Mouse (Mus musculus): ENCODE measurements around the gene B4galnt3. TPM values are rescaled to one million over a fixed set of nuclear protein-coding genes. Genes with fewer than 3 reads are reported as not detected.

Gene B4galnt3
- polyA plus RNA-seq, 1 experiment = 0.10 TPM

DNA sequence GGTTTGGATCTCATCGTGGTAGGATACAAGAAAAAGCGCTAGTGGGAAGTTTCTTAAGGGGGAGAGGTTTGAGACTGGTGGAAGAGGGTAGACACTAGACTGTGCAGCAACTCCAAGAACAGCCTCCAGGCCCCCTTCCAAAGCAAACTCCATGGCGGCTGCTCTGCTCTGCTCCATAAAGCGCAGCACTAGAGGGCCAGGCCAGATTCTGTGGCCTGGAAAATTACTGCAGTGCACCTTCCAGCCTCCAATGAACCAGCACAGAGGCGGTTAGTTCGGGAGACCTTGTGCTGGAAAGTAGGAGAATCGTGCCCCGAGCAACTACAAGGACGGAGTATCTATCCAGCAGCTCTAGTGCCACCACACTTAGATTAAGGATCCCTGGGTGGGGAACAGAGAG lies 7.1 kb downstream of the B4galnt3 start:
- no peak overlapping the region for H3K4me3 ChIP-seq
- no peaks in the 10 kb centered on the region for H3K36me3 ChIP-seq (ENCODE audit: control insufficient read depth, insufficient read depth)
- no peak for TF ChIP-seq SRF (IDR thresholded peaks at IDR 0.05; ENCODE audit: control insufficient read depth, insufficient read length, low read depth)
- H3K79me2 ChIP-seq (ENCODE audit: control insufficient read depth, insufficient read depth) = no peaks in the 10 kb centered on the region
- H3K4me2 ChIP-seq (ENCODE audit: low read depth) = no peak overlapping the region
- no peak overlapping the region for H3ac ChIP-seq (ENCODE audit: control insufficient read depth, insufficient read length)
- H3K27me3 ChIP-seq (ENCODE audit: control insufficient read depth, insufficient read depth, insufficient read length) = peaks cover 5% of the 10 kb centered on the region

DNA sequence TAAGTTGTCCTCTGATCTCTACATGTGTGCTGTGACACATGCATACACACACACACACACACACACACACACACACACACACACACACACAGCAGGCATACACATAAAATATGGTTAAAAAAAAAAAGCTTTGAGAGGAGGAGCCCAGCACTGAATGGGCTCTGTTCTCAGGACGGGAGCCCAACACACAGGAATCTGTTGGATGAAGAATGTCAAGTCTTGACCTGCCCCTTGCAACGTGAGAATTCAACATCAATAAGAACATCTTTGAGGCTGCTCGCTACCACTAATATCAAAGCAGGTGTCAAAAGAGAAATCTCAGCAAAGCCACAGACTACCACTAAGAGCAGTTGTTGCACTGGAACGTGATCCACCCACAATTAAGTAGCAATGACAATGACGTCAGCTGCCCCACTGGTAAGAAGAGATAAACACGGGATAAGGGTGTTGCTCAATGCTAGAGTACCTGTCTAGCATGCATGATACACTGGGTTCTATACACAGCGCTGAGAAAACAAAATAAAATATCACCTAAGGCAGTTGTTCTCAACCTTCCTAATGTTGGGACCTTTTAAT lies 17.4 kb downstream of the B4galnt3 start:
- Histone ChIP-seq H3ac (ENCODE audit: control insufficient read depth, insufficient read length) (no peak overlapping the region), H3K79me2 (ENCODE audit: control insufficient read depth, insufficient read depth) (no peaks in the 10 kb centered on the region), H3K27me3 (ENCODE audit: control insufficient read depth, insufficient read depth, insufficient read length) (no peaks in the 10 kb centered on the region), H3K4me3 (no peak overlapping the region), H3K4me2 (ENCODE audit: low read depth) (no peak overlapping the region), H3K36me3 (ENCODE audit: control insufficient read depth, insufficient read depth) (no peaks in the 10 kb centered on the region)
- TF ChIP-seq CEBPB (IDR thresholded peaks at IDR 0.05; ENCODE audit: insufficient read depth, poor library complexity, severe bottlenecking) = peak; percentile 61; the same call in 1 of the 2 replicates
- peak in 2 of 3 experiments; percentile 23 to 52 for TF ChIP-seq MYOG (IDR thresholded peaks at IDR 0.05; ENCODE audit: control insufficient read depth in 1 of 3, insufficient read depth in 1 of 3, insufficient read length in 2 of 3, low read depth in 2 of 3)
- no peak for TF ChIP-seq TCF3 (IDR thresholded peaks at IDR 0.05; ENCODE audit: insufficient read length, low read depth)
- no peak for TF ChIP-seq TCF12 (IDR thresholded peaks at IDR 0.05; ENCODE audit: insufficient read depth, poor library complexity, severe bottlenecking)
- TF ChIP-seq USF1 (IDR thresholded peaks at IDR 0.05; ENCODE audit: low read depth) = no peak
- peak in 1 of 3 experiments; percentile 77 for TF ChIP-seq MYOD1 (IDR thresholded peaks at IDR 0.05; ENCODE audit: control insufficient read depth in 1 of 3, insufficient read length in 2 of 3, low read depth in 2 of 3)
- TF ChIP-seq SRF (IDR thresholded peaks at IDR 0.05; ENCODE audit: control insufficient read depth, insufficient read length, low read depth) = no peak
- no peak for TF ChIP-seq E2F4 (IDR thresholded peaks at IDR 0.05; ENCODE audit: insufficient read depth)
- TF ChIP-seq POLR2AphosphoS2 (IDR thresholded peaks at IDR 0.05; ENCODE audit: insufficient read length, low read depth) = no peak

DNA sequence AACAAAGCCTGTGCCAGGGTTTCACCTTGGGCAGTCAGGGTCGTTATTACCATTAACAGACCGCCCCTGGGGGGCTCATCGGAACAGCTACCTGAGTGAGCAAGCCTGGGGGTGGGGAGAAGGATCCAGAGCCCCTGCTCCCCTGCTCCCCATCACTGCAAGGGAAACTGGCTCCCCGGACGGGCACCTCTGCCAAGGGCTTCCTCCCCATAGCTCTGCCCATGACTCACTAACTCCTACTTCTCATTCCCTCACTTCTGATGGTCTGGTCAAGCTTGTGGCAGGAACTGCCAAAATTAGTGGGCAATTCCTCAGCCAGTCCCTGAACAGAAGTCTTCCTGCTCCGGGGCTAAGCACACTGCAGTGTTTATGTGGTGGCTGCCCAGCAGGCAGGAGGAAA lies 19.1 kb downstream of the B4galnt3 start:
- TF ChIP-seq E2F4 (IDR thresholded peaks at IDR 0.05; ENCODE audit: insufficient read depth) (no peak), MYOD1 (IDR thresholded peaks at IDR 0.05; ENCODE audit: control insufficient read depth in 1 of 3, insufficient read length in 2 of 3, low read depth in 2 of 3) (peak in 1 of 3 experiments; percentile 4), MYOG (IDR thresholded peaks at IDR 0.05; ENCODE audit: control insufficient read depth in 1 of 3, insufficient read depth in 1 of 3, insufficient read length in 2 of 3, low read depth in 2 of 3) (peak in 1 of 3 experiments; percentile 12)
- no peak overlapping the region for H3ac ChIP-seq (ENCODE audit: control insufficient read depth, insufficient read length)
- H3K4me3 ChIP-seq = no peak overlapping the region
- peak overlapping the region; percentile 61 for H3K4me2 ChIP-seq (ENCODE audit: low read depth)
- H3K27me3 ChIP-seq (ENCODE audit: control insufficient read depth, insufficient read depth, insufficient read length) = no peaks in the 10 kb centered on the region
- no peaks in the 10 kb centered on the region for H3K36me3 ChIP-seq (ENCODE audit: control insufficient read depth, insufficient read depth)
- no peaks in the 10 kb centered on the region for H3K79me2 ChIP-seq (ENCODE audit: control insufficient read depth, insufficient read depth)

- TF ChIP-seq USF1 (IDR thresholded peaks at IDR 0.05; ENCODE audit: low read depth) (no peak), POLR2AphosphoS2 (IDR thresholded peaks at IDR 0.05; ENCODE audit: insufficient read length, low read depth) (no peak), MYOD1 (IDR thresholded peaks at IDR 0.05; ENCODE audit: control insufficient read depth in 1 of 3, insufficient read length in 2 of 3, low read depth in 2 of 3) (peak; percentile 10 to 74 (median 59)), MYOG (IDR thresholded peaks at IDR 0.05; ENCODE audit: control insufficient read depth in 1 of 3, insufficient read depth in 1 of 3, insufficient read length in 2 of 3, low read depth in 2 of 3) (peak; percentile 9 to 85 (median 42)), TCF3 (IDR thresholded peaks at IDR 0.05; ENCODE audit: insufficient read length, low read depth) (no peak), MAX (IDR thresholded peaks at IDR 0.05; ENCODE audit: low read depth) (no peak), REST (IDR thresholded peaks at IDR 0.05; ENCODE audit: insufficient read depth, insufficient read length) (no peak), SRF (IDR thresholded peaks at IDR 0.05; ENCODE audit: control insufficient read depth, insufficient read length, low read depth) (no peak), TCF12 (IDR thresholded peaks at IDR 0.05; ENCODE audit: insufficient read depth, poor library complexity, severe bottlenecking) (peak; percentile 67), E2F4 (IDR thresholded peaks at IDR 0.05; ENCODE audit: insufficient read depth) (no peak), POLR2A (IDR thresholded peaks at IDR 0.05; ENCODE audit: insufficient read length, low read depth) (no peak), CEBPB (IDR thresholded peaks at IDR 0.05; ENCODE audit: insufficient read depth, poor library complexity, severe bottlenecking) (no peak)
- no peak overlapping the region for H3K4me3 ChIP-seq
- no peaks in the 10 kb centered on the region for H3K79me2 ChIP-seq (ENCODE audit: control insufficient read depth, insufficient read depth)
- no peaks in the 10 kb centered on the region for H3K36me3 ChIP-seq (ENCODE audit: control insufficient read depth, insufficient read depth)
- H3K4me2 ChIP-seq (ENCODE audit: low read depth) = peak overlapping the region; percentile 61
- no peaks in the 10 kb centered on the region for H3K27me3 ChIP-seq (ENCODE audit: control insufficient read depth, insufficient read depth, insufficient read length)
- no peak overlapping the region for H3ac ChIP-seq (ENCODE audit: control insufficient read depth, insufficient read length)
Observed at GRCm38 (mm10) chr6:120274887-120275286, 19.5 kb downstream of the B4galnt3 start.

- H3ac ChIP-seq (ENCODE audit: control insufficient read depth, insufficient read length) = no peak overlapping the region
- H3K36me3 ChIP-seq (ENCODE audit: control insufficient read depth, insufficient read depth) = no peaks in the 10 kb centered on the region
- H3K79me2 ChIP-seq (ENCODE audit: control insufficient read depth, insufficient read depth) = no peaks in the 10 kb centered on the region
- no peaks in the 10 kb centered on the region for H3K27me3 ChIP-seq (ENCODE audit: control insufficient read depth, insufficient read depth, insufficient read length)
- H3K4me2 ChIP-seq (ENCODE audit: low read depth) = peak overlapping the region; percentile 49
- no peak overlapping the region for H3K4me3 ChIP-seq
- TF ChIP-seq MYOD1 (IDR thresholded peaks at IDR 0.05; ENCODE audit: control insufficient read depth in 1 of 3, insufficient read length in 2 of 3, low read depth in 2 of 3) (no peak), TCF3 (IDR thresholded peaks at IDR 0.05; ENCODE audit: insufficient read length, low read depth) (no peak)
Observed at GRCm38 (mm10) chr6:120274181-120274580, 20.2 kb downstream of the B4galnt3 start.
